Mouse (Mus musculus): ENCODE results near the gene Mvb12b. TPM values are rescaled to one million over a fixed set of nuclear protein-coding genes. Genes with fewer than 3 reads are reported as not detected.

Mvb12b gene
- 60.9 and 65.0 TPM in 2 replicates for polyA plus RNA-seq (2015; fragmentation: Nextera tagmentation; extraction: Ambion mirVana)

- peak within 1 kb of the TSS; percentile 82 for H3K4me3 ChIP-seq
- ATAC-seq (ENCODE audit: low FRiP score), result peak; percentile 41
- H3K27me3 ChIP-seq, result no peaks in the 10 kb centered on the region
- H3K9me3 ChIP-seq, result no peaks in the 10 kb centered on the region
- H3K4me1 ChIP-seq (replicated peaks), result peaks cover 45% of the 10 kb centered on the region
- H3K4me2 ChIP-seq, result peak within 1 kb of the TSS; percentile 93
- under 1% methylated on average over 34 of the region's 67 CpGs for WGBS
- H3K9ac ChIP-seq, result peak within 1 kb of the TSS; percentile 99
- H3K27ac ChIP-seq, result peak within 1 kb of the TSS; percentile 99
- H3K36me3 ChIP-seq, result no peaks in the 10 kb centered on the region
Observed at GRCm38 (mm10) chr2:33887328-33888099, at the start of gene Mvb12b. TSS of gene Mvb12b (minus strand) at chr2:33887946.

DNA sequence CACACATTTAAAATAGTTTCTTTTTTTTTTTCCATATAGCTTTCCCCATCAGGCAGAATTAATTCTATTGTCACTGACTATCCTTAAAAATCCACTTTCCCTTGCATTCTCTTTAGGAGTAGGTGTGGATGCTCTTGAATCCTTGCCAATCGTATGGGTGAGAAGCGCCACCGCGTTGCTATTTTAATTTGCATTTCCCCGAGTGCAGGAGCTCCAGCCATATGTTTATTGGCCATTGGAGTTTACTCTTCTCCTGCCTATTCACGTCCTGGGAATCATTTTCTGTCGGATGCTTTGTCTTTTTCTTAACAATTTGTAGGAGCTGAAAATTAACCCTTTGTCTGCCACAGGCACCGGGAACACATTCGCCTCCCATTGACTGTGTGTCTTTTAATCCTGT is 48.0 kb upstream of the Mvb12b start:
- peaks cover 6% of the 10 kb centered on the region; the same call in 1 of the 2 replicates for H3K4me1 ChIP-seq (replicated peaks)
- H3K9ac ChIP-seq, result no peak overlapping the region
- no peaks in the 10 kb centered on the region for H3K27me3 ChIP-seq
- ATAC-seq (ENCODE audit: low FRiP score), result no peak
- 35% methylated on average over 9 of the region's 9 CpGs for WGBS
- no peaks in the 10 kb centered on the region for H3K36me3 ChIP-seq
- no peak overlapping the region for H3K4me3 ChIP-seq
- peak overlapping the region; percentile 65 for H3K27ac ChIP-seq
- H3K4me2 ChIP-seq, result 0 out of 2 replicates have a peak overlapping the region, but pooled peaks have one; percentile 17
- no peaks in the 10 kb centered on the region for H3K9me3 ChIP-seq

GRCm38 (mm10) chr2:33933606-33934510 is 46.1 kb upstream of the Mvb12b start:
- Histone ChIP-seq H3K4me1 (replicated peaks) (0 out of 2 replicates have a peak, but pooled peaks cover 6% of the 10 kb centered on the region), H3K27ac (no peak overlapping the region), H3K9me3 (no peaks in the 10 kb centered on the region), H3K9ac (no peak overlapping the region), H3K36me3 (no peaks in the 10 kb centered on the region), H3K27me3 (no peaks in the 10 kb centered on the region), H3K4me2 (no peak overlapping the region), H3K4me3 (no peak overlapping the region)
- WGBS, result 64% methylated on average over 10 of the region's 10 CpGs
- peak; percentile 71 for ATAC-seq (ENCODE audit: low FRiP score)

GRCm38 (mm10) chr2:33931161-33931560 is 43.4 kb upstream of the Mvb12b start:
- 81% methylated on average over 5 of the region's 5 CpGs for WGBS
- H3K4me1 ChIP-seq (replicated peaks), result 0 out of 2 replicates have a peak, but pooled peaks cover 9% of the 10 kb centered on the region
- ATAC-seq (ENCODE audit: low FRiP score), result no peak

DNA sequence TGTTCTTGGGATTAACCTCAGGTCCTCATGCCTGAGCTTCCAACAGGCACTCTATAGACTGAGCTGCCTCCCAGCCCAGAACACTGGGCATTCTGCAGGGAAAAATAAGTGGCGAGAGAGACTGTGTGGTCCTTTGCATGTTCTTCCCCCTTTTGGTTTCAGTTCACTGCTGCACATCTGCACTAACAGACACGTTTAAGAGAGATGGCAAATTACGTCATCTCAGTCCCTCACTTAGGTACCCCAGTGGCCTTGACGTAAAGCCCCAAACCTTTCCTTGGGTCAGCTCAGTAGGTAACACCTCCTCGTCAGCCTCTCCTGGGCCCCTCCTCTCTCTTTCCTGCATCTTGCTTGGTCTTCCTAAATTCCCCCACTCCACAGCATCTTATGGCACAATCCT is 37.5 kb upstream of the Mvb12b start:
- no peak for ATAC-seq (ENCODE audit: low FRiP score)
- H3K9ac ChIP-seq, result no peak overlapping the region
- H3K36me3 ChIP-seq, result no peaks in the 10 kb centered on the region
- no peak overlapping the region for H3K4me3 ChIP-seq
- H3K9me3 ChIP-seq, result no peaks in the 10 kb centered on the region
- H3K4me2 ChIP-seq, result no peak overlapping the region
- H3K4me1 ChIP-seq (replicated peaks), result peaks cover 18% of the 10 kb centered on the region
- WGBS, result 85% methylated on average over 5 of the region's 5 CpGs
- H3K27ac ChIP-seq, result no peak overlapping the region
- H3K27me3 ChIP-seq, result no peaks in the 10 kb centered on the region

More at GRCm38 (mm10) chr2:33931161-33931560, 43.4 kb upstream of the Mvb12b start:
- H3K9me3 ChIP-seq, result no peaks in the 10 kb centered on the region
- H3K36me3 ChIP-seq, result no peaks in the 10 kb centered on the region
- no peak overlapping the region for H3K9ac ChIP-seq
- H3K4me2 ChIP-seq, result no peak overlapping the region
- H3K4me3 ChIP-seq, result no peak overlapping the region
- no peak overlapping the region for H3K27ac ChIP-seq
- H3K27me3 ChIP-seq, result no peaks in the 10 kb centered on the region

GRCm38 (mm10) chr2:33923482-33923881 is 35.7 kb upstream of the Mvb12b start:
- H3K9ac ChIP-seq, result no peak overlapping the region
- WGBS, result 76% methylated on average over 5 of the region's 5 CpGs
- no peaks in the 10 kb centered on the region for H3K36me3 ChIP-seq
- ATAC-seq (ENCODE audit: low FRiP score), result no peak
- H3K27ac ChIP-seq, result no peak overlapping the region
- H3K4me3 ChIP-seq, result no peak overlapping the region
- H3K27me3 ChIP-seq, result no peaks in the 10 kb centered on the region
- H3K9me3 ChIP-seq, result no peaks in the 10 kb centered on the region
- H3K4me1 ChIP-seq (replicated peaks), result peaks cover 33% of the 10 kb centered on the region
- H3K4me2 ChIP-seq, result no peak overlapping the region

- peaks cover 33% of the 10 kb centered on the region for H3K4me1 ChIP-seq (replicated peaks)
- H3K4me2 ChIP-seq, result no peak overlapping the region
- no peak overlapping the region for H3K9ac ChIP-seq
- no peak overlapping the region for H3K27ac ChIP-seq
- H3K36me3 ChIP-seq, result no peaks in the 10 kb centered on the region
- 97% methylated on average over 2 of the region's 2 CpGs for WGBS
- H3K4me3 ChIP-seq, result no peak overlapping the region
- ATAC-seq (ENCODE audit: low FRiP score), result no peak
- H3K9me3 ChIP-seq, result no peaks in the 10 kb centered on the region
- no peaks in the 10 kb centered on the region for H3K27me3 ChIP-seq
Observed at GRCm38 (mm10) chr2:33922466-33922865, 34.7 kb upstream of the Mvb12b start.

DNA sequence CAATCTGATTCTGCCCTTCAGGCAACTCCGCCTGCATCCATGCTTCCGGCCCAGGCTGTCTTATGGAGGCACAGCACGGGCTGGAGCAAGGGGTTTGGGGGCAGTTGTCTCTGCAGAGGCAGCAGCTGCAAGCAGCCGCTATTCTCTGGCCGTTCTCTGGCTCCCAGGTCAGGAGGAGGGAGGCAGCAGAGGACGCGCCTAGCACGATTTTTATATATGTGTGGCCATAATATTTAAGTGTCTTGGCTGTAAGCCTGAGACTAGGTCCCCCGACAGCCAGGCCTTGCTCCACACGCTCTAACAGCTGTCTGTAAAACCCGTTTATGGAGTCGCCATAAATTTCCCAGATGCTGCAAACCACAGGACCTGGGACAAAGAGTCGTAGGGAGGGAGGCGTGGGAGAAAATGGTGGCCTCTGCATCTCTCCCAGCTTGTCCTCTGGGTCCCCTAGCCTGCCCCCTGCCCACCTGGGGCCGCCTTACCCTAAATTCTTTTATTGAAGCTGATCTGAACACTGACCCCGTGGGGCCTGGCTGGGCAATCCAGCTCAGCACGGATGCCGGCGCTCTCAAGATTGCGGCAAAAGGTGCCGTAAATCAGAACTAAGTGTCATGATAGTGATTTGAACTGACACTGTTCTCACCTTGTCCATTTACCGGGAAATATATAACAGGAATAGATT is 32.3 kb upstream of the Mvb12b start:
- H3K4me2 ChIP-seq, result peak overlapping the region; percentile 6; the same call in 1 of the 2 replicates
- ATAC-seq (ENCODE audit: low FRiP score), result no peak

GRCm38 (mm10) chr2:33918824-33919223 is 31.1 kb upstream of the Mvb12b start:
- no peaks in the 10 kb centered on the region for H3K27me3 ChIP-seq

More for the DNA sequence above, 32.3 kb upstream of the Mvb12b start:
- H3K9me3 ChIP-seq, result no peaks in the 10 kb centered on the region
- H3K4me3 ChIP-seq, result no peak overlapping the region
- no peaks in the 10 kb centered on the region for H3K27me3 ChIP-seq
- peak overlapping the region; percentile 49; the same call in 1 of the 2 replicates for H3K27ac ChIP-seq
- peak overlapping the region; percentile 55 for H3K9ac ChIP-seq
- peaks cover 29% of the 10 kb centered on the region for H3K4me1 ChIP-seq (replicated peaks)
- 19% methylated on average over 22 of the region's 22 CpGs for WGBS
- no peaks in the 10 kb centered on the region for H3K36me3 ChIP-seq

DNA sequence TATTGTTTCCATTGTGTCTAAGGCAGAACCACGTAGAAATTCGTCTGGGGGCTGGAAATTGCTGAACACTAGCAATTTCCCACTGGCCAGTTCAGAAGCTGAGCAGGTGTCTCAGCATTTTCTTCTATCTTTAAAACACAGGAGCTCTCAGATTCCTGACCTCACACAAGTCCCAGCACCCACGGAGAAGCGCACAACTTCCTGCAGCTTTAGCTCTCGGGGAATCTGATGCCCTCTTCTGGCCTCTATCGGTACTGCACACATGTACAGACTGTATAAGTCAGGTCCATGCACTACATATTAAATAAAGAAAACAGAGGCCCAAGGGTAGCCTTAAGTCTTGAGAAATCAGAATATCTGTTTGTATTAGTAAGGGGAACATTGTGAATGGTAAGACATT is 30.6 kb upstream of the Mvb12b start:
- Histone ChIP-seq H3K4me2 (no peak overlapping the region), H3K4me1 (replicated peaks) (peaks cover 25% of the 10 kb centered on the region), H3K9me3 (no peaks in the 10 kb centered on the region), H3K4me3 (no peak overlapping the region), H3K9ac (no peak overlapping the region), H3K27me3 (no peaks in the 10 kb centered on the region), H3K36me3 (no peaks in the 10 kb centered on the region), H3K27ac (no peak overlapping the region)
- 72% methylated on average over 6 of the region's 6 CpGs for WGBS
- no peak for ATAC-seq (ENCODE audit: low FRiP score)

More at GRCm38 (mm10) chr2:33918824-33919223, 31.1 kb upstream of the Mvb12b start:
- no peaks in the 10 kb centered on the region for H3K9me3 ChIP-seq
- 68% methylated on average over 3 of the region's 3 CpGs for WGBS
- no peak overlapping the region for H3K4me3 ChIP-seq
- ATAC-seq (ENCODE audit: low FRiP score), result no peak
- no peak overlapping the region for H3K27ac ChIP-seq
- H3K4me2 ChIP-seq, result no peak overlapping the region
- no peaks in the 10 kb centered on the region for H3K36me3 ChIP-seq
- peaks cover 25% of the 10 kb centered on the region for H3K4me1 ChIP-seq (replicated peaks)
- no peak overlapping the region for H3K9ac ChIP-seq

- H3K9ac ChIP-seq, result no peak overlapping the region
- H3K36me3 ChIP-seq, result no peaks in the 10 kb centered on the region
- 28% methylated on average over 11 of the region's 11 CpGs for WGBS
- H3K4me2 ChIP-seq, result no peak overlapping the region
- peaks cover 25% of the 10 kb centered on the region for H3K4me1 ChIP-seq (replicated peaks)
- H3K9me3 ChIP-seq, result no peaks in the 10 kb centered on the region
- no peak overlapping the region for H3K4me3 ChIP-seq
- ATAC-seq (ENCODE audit: low FRiP score), result no peak
- H3K27me3 ChIP-seq, result no peaks in the 10 kb centered on the region
- H3K27ac ChIP-seq, result peak overlapping the region; percentile 35; the same call in 1 of the 2 replicates
Observed at GRCm38 (mm10) chr2:33916603-33917002, 28.9 kb upstream of the Mvb12b start.

DNA sequence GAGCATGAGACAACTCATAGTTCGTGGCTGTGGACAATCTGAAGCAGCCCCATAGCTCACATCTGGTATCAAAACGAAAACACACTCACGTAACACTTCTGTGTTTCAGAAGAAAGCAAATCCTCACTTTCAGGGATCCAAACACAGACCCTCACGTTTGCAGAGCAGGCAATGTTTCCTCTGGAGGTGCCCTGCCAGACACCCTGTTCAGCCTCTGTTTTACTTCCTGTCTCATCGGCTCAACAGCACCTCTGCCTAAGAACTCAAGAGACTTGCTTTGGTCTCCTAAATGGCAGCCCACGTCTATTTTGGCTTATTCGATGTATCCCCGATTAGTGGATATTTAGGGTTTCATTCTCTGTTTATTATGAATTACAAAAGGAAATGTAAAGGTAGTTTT is 27.3 kb upstream of the Mvb12b start:
- H3K4me2 ChIP-seq, result no peak overlapping the region
- no peaks in the 10 kb centered on the region for H3K9me3 ChIP-seq
- no peak overlapping the region for H3K9ac ChIP-seq
- H3K27ac ChIP-seq, result no peak overlapping the region
- H3K4me1 ChIP-seq (replicated peaks), result peaks cover 12% of the 10 kb centered on the region
- no peaks in the 10 kb centered on the region for H3K27me3 ChIP-seq
- no peaks in the 10 kb centered on the region for H3K36me3 ChIP-seq
- no peak for ATAC-seq (ENCODE audit: low FRiP score)
- no peak overlapping the region for H3K4me3 ChIP-seq
- 83% methylated on average over 8 of the region's 8 CpGs for WGBS

Measured in hindbrain, embryonic 13.5 days (tissue).